Mouse (Mus musculus): ENCODE measurements around the gene Tas2r117. TPM values are rescaled to one million over a fixed set of nuclear protein-coding genes. Genes with fewer than 3 reads are reported as not detected.

Tas2r117 gene
- not detected for polyA plus RNA-seq (2015; fragmentation: Illumina TruSeq; extraction: RNeasy Lipid Tissue Mini Kit (QIAGEN cat#74804); ENCODE audit: insufficient read depth, low replicate concordance)

DNA sequence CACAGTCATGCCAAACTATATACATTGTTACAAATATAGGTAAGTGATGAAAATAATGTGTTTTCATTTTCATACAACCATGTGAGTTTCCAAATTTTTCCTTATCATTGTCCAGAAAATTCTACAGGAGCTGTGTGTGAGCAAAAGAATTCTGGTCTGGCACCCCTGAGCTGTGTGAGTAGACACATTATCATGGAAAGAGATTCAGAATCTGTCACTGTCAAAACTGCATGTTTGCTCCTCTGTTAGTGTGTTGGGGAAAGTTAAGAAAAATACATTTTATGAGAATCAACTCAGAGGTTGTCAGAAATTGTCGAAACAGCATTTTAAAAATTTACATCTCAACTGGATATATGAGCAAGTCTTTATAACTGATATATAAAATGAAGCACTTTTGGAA, at the start of gene Tas2r117:
Tas2r117 (plus strand) TSS at position 301 of the 400 bp plus-strand sequence.

DNA sequence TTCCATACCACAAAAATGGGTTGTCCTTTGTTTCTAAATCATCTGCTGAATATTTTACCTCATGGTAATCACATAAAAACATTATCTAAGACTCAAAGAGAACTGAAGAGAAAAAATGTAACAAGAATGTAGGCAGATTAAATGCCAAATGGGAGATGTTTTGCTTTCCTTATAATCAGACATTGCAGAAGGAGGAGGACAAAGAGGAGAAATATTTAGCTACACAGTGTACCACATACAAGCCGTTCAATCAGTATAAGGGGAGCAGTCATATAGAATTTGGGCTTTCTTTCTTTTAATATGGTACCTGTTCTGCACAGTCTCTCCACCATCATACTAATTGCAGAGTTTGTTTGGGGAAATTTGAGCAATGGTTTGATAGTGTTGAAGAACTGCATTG, 48.2 kb upstream of the Tas2r117 start, which contains the start of gene Tas2r124:
Tas2r124 (plus strand) TSS at position 301 of the 400 bp plus-strand sequence.

GRCm38 (mm10) chr6:132761831-132762230, 40.8 kb upstream of the Tas2r117 start, which contains the start of gene Tas2r102:
Gene Tas2r102 (plus strand): TSS chr6:132762131.

GRCm38 (mm10) chr6:132778062-132778461, 24.6 kb upstream of the Tas2r117 start, which contains the start of gene Tas2r136:
Gene Tas2r136 (minus strand): TSS chr6:132778162.

GRCm38 (mm10) chr6:132846842-132847241, 44.2 kb downstream of the Tas2r117 start, which contains the start of gene Tas2r123:
Gene Tas2r123 (plus strand): TSS chr6:132847142.

Other genes starting within 250 kb of the Tas2r117 start
- not detected for gene Prh1, start 233.0 kb upstream of the Tas2r117 start, polyA plus RNA-seq (2015; fragmentation: Illumina TruSeq; extraction: RNeasy Lipid Tissue Mini Kit (QIAGEN cat#74804); ENCODE audit: insufficient read depth, low replicate concordance)
- gene Prp2, start 206.9 kb upstream of the Tas2r117 start, polyA plus RNA-seq (2015; fragmentation: Illumina TruSeq; extraction: RNeasy Lipid Tissue Mini Kit (QIAGEN cat#74804); ENCODE audit: insufficient read depth, low replicate concordance) = not detected
- gene A630073D07Rik, start 151.3 kb upstream of the Tas2r117 start, polyA plus RNA-seq (2015; fragmentation: Illumina TruSeq; extraction: RNeasy Lipid Tissue Mini Kit (QIAGEN cat#74804); ENCODE audit: insufficient read depth, low replicate concordance) = not detected
- gene Tas2r120, start 145.9 kb upstream of the Tas2r117 start, polyA plus RNA-seq (2015; fragmentation: Illumina TruSeq; extraction: RNeasy Lipid Tissue Mini Kit (QIAGEN cat#74804); ENCODE audit: insufficient read depth, low replicate concordance) = not detected
- gene Tas2r121, start 101.8 kb upstream of the Tas2r117 start, polyA plus RNA-seq (2015; fragmentation: Illumina TruSeq; extraction: RNeasy Lipid Tissue Mini Kit (QIAGEN cat#74804); ENCODE audit: insufficient read depth, low replicate concordance) = not detected
- not detected for gene Tas2r122, start 90.9 kb upstream of the Tas2r117 start, polyA plus RNA-seq (2015; fragmentation: Illumina TruSeq; extraction: RNeasy Lipid Tissue Mini Kit (QIAGEN cat#74804); ENCODE audit: insufficient read depth, low replicate concordance)
- not detected for gene Tas2r115, start 64.8 kb upstream of the Tas2r117 start, polyA plus RNA-seq (2015; fragmentation: Illumina TruSeq; extraction: RNeasy Lipid Tissue Mini Kit (QIAGEN cat#74804); ENCODE audit: insufficient read depth, low replicate concordance)
- not detected for gene Tas2r124, start 48.1 kb upstream of the Tas2r117 start, polyA plus RNA-seq (2015; fragmentation: Illumina TruSeq; extraction: RNeasy Lipid Tissue Mini Kit (QIAGEN cat#74804); ENCODE audit: insufficient read depth, low replicate concordance)
- not detected for gene Tas2r102, start 40.7 kb upstream of the Tas2r117 start, polyA plus RNA-seq (2015; fragmentation: Illumina TruSeq; extraction: RNeasy Lipid Tissue Mini Kit (QIAGEN cat#74804); ENCODE audit: insufficient read depth, low replicate concordance)
- not detected for gene Tas2r136, start 24.7 kb upstream of the Tas2r117 start, polyA plus RNA-seq (2015; fragmentation: Illumina TruSeq; extraction: RNeasy Lipid Tissue Mini Kit (QIAGEN cat#74804); ENCODE audit: insufficient read depth, low replicate concordance)
- gene Tas2r123, start 44.3 kb downstream of the Tas2r117 start, polyA plus RNA-seq (2015; fragmentation: Illumina TruSeq; extraction: RNeasy Lipid Tissue Mini Kit (QIAGEN cat#74804); ENCODE audit: insufficient read depth, low replicate concordance) = not detected
- not detected for gene Tas2r116, start 52.6 kb downstream of the Tas2r117 start, polyA plus RNA-seq (2015; fragmentation: Illumina TruSeq; extraction: RNeasy Lipid Tissue Mini Kit (QIAGEN cat#74804); ENCODE audit: insufficient read depth, low replicate concordance)
- not detected for gene Tas2r110, start 65.2 kb downstream of the Tas2r117 start, polyA plus RNA-seq (2015; fragmentation: Illumina TruSeq; extraction: RNeasy Lipid Tissue Mini Kit (QIAGEN cat#74804); ENCODE audit: insufficient read depth, low replicate concordance)
- gene Tas2r113, start 90.2 kb downstream of the Tas2r117 start, polyA plus RNA-seq (2015; fragmentation: Illumina TruSeq; extraction: RNeasy Lipid Tissue Mini Kit (QIAGEN cat#74804); ENCODE audit: insufficient read depth, low replicate concordance) = not detected
- gene Tas2r125, start 106.8 kb downstream of the Tas2r117 start, polyA plus RNA-seq (2015; fragmentation: Illumina TruSeq; extraction: RNeasy Lipid Tissue Mini Kit (QIAGEN cat#74804); ENCODE audit: insufficient read depth, low replicate concordance) = not detected
- not detected for gene Tas2r129, start 148.3 kb downstream of the Tas2r117 start, polyA plus RNA-seq (2015; fragmentation: Illumina TruSeq; extraction: RNeasy Lipid Tissue Mini Kit (QIAGEN cat#74804); ENCODE audit: insufficient read depth, low replicate concordance)
- gene Tas2r131, start 155.1 kb downstream of the Tas2r117 start, polyA plus RNA-seq (2015; fragmentation: Illumina TruSeq; extraction: RNeasy Lipid Tissue Mini Kit (QIAGEN cat#74804); ENCODE audit: insufficient read depth, low replicate concordance) = not detected
- gene Tas2r109, start 178.1 kb downstream of the Tas2r117 start, polyA plus RNA-seq (2015; fragmentation: Illumina TruSeq; extraction: RNeasy Lipid Tissue Mini Kit (QIAGEN cat#74804); ENCODE audit: insufficient read depth, low replicate concordance) = not detected
- not detected for gene Tas2r103, start 234.3 kb downstream of the Tas2r117 start, polyA plus RNA-seq (2015; fragmentation: Illumina TruSeq; extraction: RNeasy Lipid Tissue Mini Kit (QIAGEN cat#74804); ENCODE audit: insufficient read depth, low replicate concordance)

All from spleen, adult 10 weeks (tissue).